Mouse (Mus musculus): Measurements from ENCODE around the gene Kcnh1. TPM values are rescaled to one million over a fixed set of nuclear protein-coding genes. Genes with fewer than 3 reads are reported as not detected.

Kcnh1 gene
- 0.50 and 0.55 TPM in 2 replicates for polyA plus RNA-seq (2016; fragmentation: Nextera tagmentation; extraction: Ambion mirVana)

GRCm38 (mm10) chr1:192190508-192191321 is at the start of gene Kcnh1:
Kcnh1 (plus strand) TSS chr1:192190774.
- no peaks in the 10 kb centered on the region for H3K36me3 ChIP-seq
- H3K4me3 ChIP-seq = peak within 1 kb of the TSS; percentile 58
- no peak within 1 kb of the TSS for H3K27ac ChIP-seq (ENCODE audit: poor library complexity, severe bottlenecking)
- 1% methylated on average over 73 of the region's 73 CpGs for WGBS
- H3K9me3 ChIP-seq (replicated peaks) = no peaks in the 10 kb centered on the region
- peaks cover 42% of the 10 kb centered on the region for H3K27me3 ChIP-seq (replicated peaks)
- ATAC-seq (ENCODE audit: insufficient number of reproducible peaks, low FRiP score) = peak; percentile 91
- no peaks in the 10 kb centered on the region for H3K4me1 ChIP-seq (replicated peaks)
- peak within 1 kb of the TSS; percentile 82 for H3K4me2 ChIP-seq
- H3K9ac ChIP-seq = peak within 1 kb of the TSS; percentile 65

- WGBS = 90% methylated on average over 4 of the region's 4 CpGs
- Histone ChIP-seq H3K27ac (ENCODE audit: poor library complexity, severe bottlenecking) (no peak overlapping the region), H3K27me3 (replicated peaks) (no peaks in the 10 kb centered on the region), H3K9me3 (replicated peaks) (no peaks in the 10 kb centered on the region), H3K4me2 (no peak overlapping the region), H3K4me1 (replicated peaks) (no peaks in the 10 kb centered on the region), H3K4me3 (no peak overlapping the region), H3K36me3 (no peaks in the 10 kb centered on the region), H3K9ac (no peak overlapping the region)
- ATAC-seq (ENCODE audit: insufficient number of reproducible peaks, low FRiP score) = no peak
These were observed 39.4 kb upstream of the Kcnh1 start for GRCm38 (mm10) chr1:192151179-192151578.

GRCm38 (mm10) chr1:192171477-192171876 is 19.1 kb upstream of the Kcnh1 start:
- H3K4me1 ChIP-seq (replicated peaks) = no peaks in the 10 kb centered on the region
- H3K9ac ChIP-seq = no peak overlapping the region
- no peaks in the 10 kb centered on the region for H3K36me3 ChIP-seq
- H3K4me3 ChIP-seq = no peak overlapping the region
- no peak overlapping the region for H3K4me2 ChIP-seq
- H3K27me3 ChIP-seq (replicated peaks) = no peaks in the 10 kb centered on the region
- no peak overlapping the region for H3K27ac ChIP-seq (ENCODE audit: poor library complexity, severe bottlenecking)
- no peak for ATAC-seq (ENCODE audit: insufficient number of reproducible peaks, low FRiP score)
- WGBS = 80% methylated on average over 3 of the region's 3 CpGs
- H3K9me3 ChIP-seq (replicated peaks) = no peaks in the 10 kb centered on the region

GRCm38 (mm10) chr1:192179877-192180276 is 10.7 kb upstream of the Kcnh1 start:
- Histone ChIP-seq H3K27me3 (replicated peaks) (no peaks in the 10 kb centered on the region), H3K9ac (no peak overlapping the region), H3K4me2 (no peak overlapping the region), H3K4me3 (no peak overlapping the region), H3K27ac (ENCODE audit: poor library complexity, severe bottlenecking) (no peak overlapping the region), H3K36me3 (no peaks in the 10 kb centered on the region), H3K9me3 (replicated peaks) (peaks cover 4% of the 10 kb centered on the region; the same call in 1 of the 2 replicates), H3K4me1 (replicated peaks) (peaks cover 6% of the 10 kb centered on the region; the same call in 1 of the 2 replicates)
- WGBS = 49% methylated on average over 3 of the region's 3 CpGs
- ATAC-seq (ENCODE audit: insufficient number of reproducible peaks, low FRiP score) = no peak

- H3K36me3 ChIP-seq = no peaks in the 10 kb centered on the region
- H3K27me3 ChIP-seq (replicated peaks) = no peaks in the 10 kb centered on the region
- WGBS = 73% methylated on average over 4 of the region's 4 CpGs
- no peak overlapping the region for H3K9ac ChIP-seq
- no peak overlapping the region for H3K4me3 ChIP-seq
- peaks cover 6% of the 10 kb centered on the region; the same call in 1 of the 2 replicates for H3K4me1 ChIP-seq (replicated peaks)
- H3K4me2 ChIP-seq = no peak overlapping the region
- H3K27ac ChIP-seq (ENCODE audit: poor library complexity, severe bottlenecking) = no peak overlapping the region
- no peak for ATAC-seq (ENCODE audit: insufficient number of reproducible peaks, low FRiP score)
- H3K9me3 ChIP-seq (replicated peaks) = peaks cover 4% of the 10 kb centered on the region; the same call in 1 of the 2 replicates
These were observed 8.8 kb upstream of the Kcnh1 start for GRCm38 (mm10) chr1:192181696-192182257.

GRCm38 (mm10) chr1:192189056-192189455 is 1.5 kb upstream of the Kcnh1 start:
- Histone ChIP-seq H3K27me3 (replicated peaks) (peaks cover 42% of the 10 kb centered on the region), H3K36me3 (no peaks in the 10 kb centered on the region), H3K9ac (no peak overlapping the region), H3K4me2 (no peak overlapping the region), H3K4me3 (no peak overlapping the region), H3K4me1 (replicated peaks) (no peaks in the 10 kb centered on the region), H3K27ac (ENCODE audit: poor library complexity, severe bottlenecking) (no peak overlapping the region), H3K9me3 (replicated peaks) (no peaks in the 10 kb centered on the region)
- WGBS = 7% methylated on average over 4 of the region's 4 CpGs
- ATAC-seq (ENCODE audit: insufficient number of reproducible peaks, low FRiP score) = no peak

GRCm38 (mm10) chr1:192189771-192190170 is 803 bp upstream of the Kcnh1 start:
- no peak overlapping the region for H3K27ac ChIP-seq (ENCODE audit: poor library complexity, severe bottlenecking)
- no peak for ATAC-seq (ENCODE audit: insufficient number of reproducible peaks, low FRiP score)
- 77% methylated on average over 11 of the region's 11 CpGs for WGBS
- no peak overlapping the region for H3K9ac ChIP-seq
- no peak overlapping the region for H3K4me3 ChIP-seq
- H3K4me2 ChIP-seq = no peak overlapping the region
- peaks cover 42% of the 10 kb centered on the region for H3K27me3 ChIP-seq (replicated peaks)
- no peaks in the 10 kb centered on the region for H3K9me3 ChIP-seq (replicated peaks)
- H3K36me3 ChIP-seq = no peaks in the 10 kb centered on the region
- no peaks in the 10 kb centered on the region for H3K4me1 ChIP-seq (replicated peaks)

GRCm38 (mm10) chr1:192191322-192191639 is 707 bp downstream of the Kcnh1 start:
- H3K9ac ChIP-seq = no peak overlapping the region
- peak overlapping the region; percentile 82 for H3K4me2 ChIP-seq
- H3K9me3 ChIP-seq (replicated peaks) = no peaks in the 10 kb centered on the region
- H3K4me3 ChIP-seq = peak overlapping the region; percentile 58
- no peaks in the 10 kb centered on the region for H3K4me1 ChIP-seq (replicated peaks)
- no peaks in the 10 kb centered on the region for H3K36me3 ChIP-seq
- H3K27me3 ChIP-seq (replicated peaks) = peaks cover 42% of the 10 kb centered on the region
- WGBS = 6% methylated on average over 13 of the region's 13 CpGs
- no peak for ATAC-seq (ENCODE audit: insufficient number of reproducible peaks, low FRiP score)
- H3K27ac ChIP-seq (ENCODE audit: poor library complexity, severe bottlenecking) = no peak overlapping the region

GRCm38 (mm10) chr1:192191859-192192258 is 1.3 kb downstream of the Kcnh1 start:
- Histone ChIP-seq H3K27ac (ENCODE audit: poor library complexity, severe bottlenecking) (no peak overlapping the region), H3K9ac (no peak overlapping the region), H3K4me1 (replicated peaks) (no peaks in the 10 kb centered on the region), H3K4me3 (no peak overlapping the region), H3K4me2 (no peak overlapping the region; the same call in 1 of the 2 replicates), H3K36me3 (no peaks in the 10 kb centered on the region), H3K27me3 (replicated peaks) (peaks cover 42% of the 10 kb centered on the region), H3K9me3 (replicated peaks) (no peaks in the 10 kb centered on the region)
- no peak for ATAC-seq (ENCODE audit: insufficient number of reproducible peaks, low FRiP score)
- WGBS = 63% methylated on average over 8 of the region's 8 CpGs

GRCm38 (mm10) chr1:192192710-192193109 is 2.1 kb downstream of the Kcnh1 start:
- no peak overlapping the region for H3K9ac ChIP-seq
- no peaks in the 10 kb centered on the region for H3K36me3 ChIP-seq
- H3K9me3 ChIP-seq (replicated peaks) = no peaks in the 10 kb centered on the region
- ATAC-seq (ENCODE audit: insufficient number of reproducible peaks, low FRiP score) = no peak
- no peak overlapping the region for H3K4me2 ChIP-seq
- no peak overlapping the region for H3K4me3 ChIP-seq
- H3K27me3 ChIP-seq (replicated peaks) = peaks cover 40% of the 10 kb centered on the region
- WGBS = 49% methylated on average over 9 of the region's 9 CpGs
- H3K4me1 ChIP-seq (replicated peaks) = no peaks in the 10 kb centered on the region
- H3K27ac ChIP-seq (ENCODE audit: poor library complexity, severe bottlenecking) = no peak overlapping the region

GRCm38 (mm10) chr1:192193656-192194055 is 3.1 kb downstream of the Kcnh1 start:
- H3K4me1 ChIP-seq (replicated peaks) = no peaks in the 10 kb centered on the region
- ATAC-seq (ENCODE audit: insufficient number of reproducible peaks, low FRiP score) = no peak
- 60% methylated on average over 14 of the region's 14 CpGs for WGBS

More at GRCm38 (mm10) chr1:192193656-192194055, 3.1 kb downstream of the Kcnh1 start:
- Histone ChIP-seq H3K4me2 (no peak overlapping the region), H3K27ac (ENCODE audit: poor library complexity, severe bottlenecking) (no peak overlapping the region), H3K4me3 (no peak overlapping the region), H3K9me3 (replicated peaks) (no peaks in the 10 kb centered on the region), H3K27me3 (replicated peaks) (peaks cover 30% of the 10 kb centered on the region), H3K36me3 (no peaks in the 10 kb centered on the region), H3K9ac (no peak overlapping the region)
